Mouse (Mus musculus): ENCODE data around the gene 1700023F06Rik. TPM values are rescaled to one million over a fixed set of nuclear protein-coding genes. Genes with fewer than 3 reads are reported as not detected.
A peak's percentile ranks its signal among the peaks of the same experiment; 100 is the strongest.

1700023F06Rik gene
- total and polyA plus RNA-seq, 3 experiments, result not detected

DNA sequence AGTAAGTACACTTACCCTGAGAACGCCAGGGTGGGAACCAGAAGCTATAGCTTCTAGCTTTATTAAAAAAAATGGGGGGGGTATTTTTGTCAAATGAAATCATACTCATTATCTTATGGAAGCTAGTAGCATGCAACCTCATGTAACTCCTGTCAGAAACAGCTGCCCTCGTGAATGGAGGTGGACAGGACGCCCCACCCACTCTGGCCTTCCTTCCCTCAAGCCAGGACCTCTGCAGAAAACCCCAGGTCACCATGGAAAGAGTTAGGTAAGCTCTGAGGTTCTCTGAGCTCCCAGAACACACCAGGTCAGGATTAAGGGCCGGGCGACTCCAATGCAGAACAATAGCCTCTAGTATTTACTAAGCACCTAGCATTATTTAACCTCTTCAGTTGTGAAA, 40.5 kb upstream of the 1700023F06Rik start:
- Histone ChIP-seq H3K4me1 (ENCODE audit: insufficient read depth, low read depth, low read length) (peaks cover 80% of the 10 kb centered on the region), H3K36me3 (replicated peaks) (peaks cover 36% of the 10 kb centered on the region), H3K27me3 (ENCODE audit: insufficient read depth, low read length) (no peaks in the 10 kb centered on the region; the same call in 1 of the 2 replicates), H3K4me3 (ENCODE audit: low read depth, low read length) (no peak overlapping the region), H3K9me3 (replicated peaks) (no peaks in the 10 kb centered on the region)
- TF ChIP-seq CTCF (IDR thresholded peaks at IDR 0.05; ENCODE audit: low read depth, low read length), result no peak
- TF ChIP-seq GATA2 (IDR thresholded peaks at IDR 0.05; ENCODE audit: borderline replicate concordance, low read depth, low read length), result no peak
- no peak for TF ChIP-seq GATA1 (IDR thresholded peaks at IDR 0.05; ENCODE audit: borderline replicate concordance, low read length)
- no peak for TF ChIP-seq TAL1 (conservative IDR thresholded peaks at IDR 0.05; ENCODE audit: low read depth, low read length)
- TF ChIP-seq POLR2AphosphoS5 (IDR thresholded peaks at IDR 0.05; ENCODE audit: insufficient replicate concordance, low read depth, low read length), result no peak
- no peak for ATAC-seq (ENCODE audit: extremely low read depth, insufficient number of reproducible peaks, low FRiP score, poor library complexity, severe bottlenecking)
- no peak for DNase-seq (ENCODE audit: low spot score)

- Histone ChIP-seq H3K27me3 (ENCODE audit: insufficient read depth, low read length) (no peaks in the 10 kb centered on the region; the same call in 1 of the 2 replicates), H3K4me1 (ENCODE audit: insufficient read depth, low read depth, low read length) (peaks cover 71% of the 10 kb centered on the region), H3K36me3 (replicated peaks) (peaks cover 40% of the 10 kb centered on the region), H3K4me3 (ENCODE audit: low read depth, low read length) (no peak overlapping the region), H3K9me3 (replicated peaks) (no peaks in the 10 kb centered on the region)
- DNase-seq (ENCODE audit: low spot score), result no peak
- TF ChIP-seq GATA2 (IDR thresholded peaks at IDR 0.05; ENCODE audit: borderline replicate concordance, low read depth, low read length), result no peak
- no peak for TF ChIP-seq POLR2AphosphoS5 (IDR thresholded peaks at IDR 0.05; ENCODE audit: insufficient replicate concordance, low read depth, low read length)
- TF ChIP-seq GATA1 (IDR thresholded peaks at IDR 0.05; ENCODE audit: borderline replicate concordance, low read length), result no peak
- no peak for TF ChIP-seq CTCF (IDR thresholded peaks at IDR 0.05; ENCODE audit: low read depth, low read length)
- TF ChIP-seq TAL1 (conservative IDR thresholded peaks at IDR 0.05; ENCODE audit: low read depth, low read length), result no peak
- ATAC-seq (ENCODE audit: extremely low read depth, insufficient number of reproducible peaks, low FRiP score, poor library complexity, severe bottlenecking), result no peak; the same call in 1 of the 2 replicates
Measured at GRCm38 (mm10) chr11:103247504-103248177, 39.3 kb upstream of the 1700023F06Rik start.

DNA sequence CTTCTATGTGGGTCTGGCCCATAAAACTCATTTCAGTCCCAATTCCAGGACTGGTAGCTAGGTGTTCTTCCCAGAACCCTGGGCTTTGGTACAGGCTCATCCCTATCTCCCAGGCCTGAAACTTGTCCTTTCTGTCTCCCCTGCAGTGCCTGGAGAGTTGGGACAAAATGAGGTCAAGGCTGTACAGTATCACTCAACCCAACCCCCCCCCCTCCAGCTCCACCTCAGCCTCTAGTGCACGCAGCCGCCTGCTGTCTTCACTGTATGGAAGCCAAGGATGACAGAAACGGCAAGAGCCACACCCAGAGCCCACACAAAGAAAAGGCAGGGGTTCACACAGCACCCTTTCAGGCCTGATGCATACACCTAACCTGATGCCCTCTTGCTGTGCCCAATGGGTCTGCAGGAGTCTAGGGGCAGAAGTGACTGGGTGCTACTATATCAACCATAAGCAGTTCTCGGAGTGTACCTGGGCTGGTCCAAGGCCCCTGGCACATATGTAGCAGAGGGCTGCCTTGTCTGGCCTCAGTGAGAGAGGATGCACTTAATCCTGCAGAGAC, 38.5 kb upstream of the 1700023F06Rik start:
- no peak for TF ChIP-seq POLR2AphosphoS5 (IDR thresholded peaks at IDR 0.05; ENCODE audit: insufficient replicate concordance, low read depth, low read length)
- TF ChIP-seq GATA2 (IDR thresholded peaks at IDR 0.05; ENCODE audit: borderline replicate concordance, low read depth, low read length), result no peak
- TF ChIP-seq GATA1 (IDR thresholded peaks at IDR 0.05; ENCODE audit: borderline replicate concordance, low read length), result no peak
- no peak for TF ChIP-seq TAL1 (conservative IDR thresholded peaks at IDR 0.05; ENCODE audit: low read depth, low read length)
- Histone ChIP-seq H3K4me3 (ENCODE audit: low read depth, low read length) (peak overlapping the region; percentile 65; the same call in 1 of the 2 replicates), H3K36me3 (replicated peaks) (peaks cover 42% of the 10 kb centered on the region), H3K9me3 (replicated peaks) (no peaks in the 10 kb centered on the region), H3K4me1 (ENCODE audit: insufficient read depth, low read depth, low read length) (peaks cover 65% of the 10 kb centered on the region), H3K27me3 (ENCODE audit: insufficient read depth, low read length) (no peaks in the 10 kb centered on the region; the same call in 1 of the 2 replicates)
- ATAC-seq (ENCODE audit: extremely low read depth, insufficient number of reproducible peaks, low FRiP score, poor library complexity, severe bottlenecking), result no peak
- DNase-seq (ENCODE audit: low spot score), result no peak

GRCm38 (mm10) chr11:103246081-103246730, 37.8 kb upstream of the 1700023F06Rik start:
- ATAC-seq (ENCODE audit: extremely low read depth, insufficient number of reproducible peaks, low FRiP score, poor library complexity, severe bottlenecking) (peak; percentile 52), DNase-seq (ENCODE audit: low spot score) (peak; percentile 37)
- TF ChIP-seq CTCF (IDR thresholded peaks at IDR 0.05; ENCODE audit: low read depth, low read length) (no peak), TAL1 (conservative IDR thresholded peaks at IDR 0.05; ENCODE audit: low read depth, low read length) (peak; percentile 43), POLR2AphosphoS5 (IDR thresholded peaks at IDR 0.05; ENCODE audit: insufficient replicate concordance, low read depth, low read length) (no peak), GATA2 (IDR thresholded peaks at IDR 0.05; ENCODE audit: borderline replicate concordance, low read depth, low read length) (no peak), GATA1 (IDR thresholded peaks at IDR 0.05; ENCODE audit: borderline replicate concordance, low read length) (no peak)
- Histone ChIP-seq H3K4me1 (ENCODE audit: insufficient read depth, low read depth, low read length) (peaks cover 66% of the 10 kb centered on the region), H3K36me3 (replicated peaks) (peaks cover 47% of the 10 kb centered on the region), H3K27me3 (ENCODE audit: insufficient read depth, low read length) (no peaks in the 10 kb centered on the region; the same call in 1 of the 2 replicates), H3K9me3 (replicated peaks) (no peaks in the 10 kb centered on the region), H3K4me3 (ENCODE audit: low read depth, low read length) (peak overlapping the region; percentile 65; the same call in 1 of the 2 replicates)

DNA sequence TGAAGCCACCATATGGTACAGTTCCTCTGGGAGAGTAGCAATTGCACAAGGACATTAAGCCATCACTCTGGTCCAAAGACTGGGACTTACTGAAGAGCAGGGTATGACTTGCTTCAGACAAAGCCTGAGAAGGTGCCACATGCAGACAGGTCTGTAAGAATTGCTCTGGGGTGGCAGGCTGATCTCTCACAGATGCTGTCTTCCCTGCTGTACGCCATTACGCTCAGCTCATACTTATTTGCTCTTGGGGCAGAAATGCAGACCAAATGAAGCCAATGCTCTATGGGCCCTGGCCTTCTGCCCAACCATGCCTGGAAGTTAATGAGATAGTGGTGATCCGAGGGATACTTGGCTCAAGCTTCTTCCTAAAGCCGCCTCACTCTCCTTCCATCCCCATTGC, 36.5 kb upstream of the 1700023F06Rik start:
- DNase-seq (ENCODE audit: low spot score) (no peak), ATAC-seq (ENCODE audit: extremely low read depth, insufficient number of reproducible peaks, low FRiP score, poor library complexity, severe bottlenecking) (no peak)
- H3K4me3 ChIP-seq (ENCODE audit: low read depth, low read length), result no peak overlapping the region
- TF ChIP-seq CTCF (IDR thresholded peaks at IDR 0.05; ENCODE audit: low read depth, low read length) (no peak), TAL1 (conservative IDR thresholded peaks at IDR 0.05; ENCODE audit: low read depth, low read length) (no peak)
- H3K36me3 ChIP-seq (replicated peaks), result peaks cover 59% of the 10 kb centered on the region
- no peaks in the 10 kb centered on the region; the same call in 1 of the 2 replicates for H3K27me3 ChIP-seq (ENCODE audit: insufficient read depth, low read length)
- H3K9me3 ChIP-seq (replicated peaks), result no peaks in the 10 kb centered on the region
- H3K4me1 ChIP-seq (ENCODE audit: insufficient read depth, low read depth, low read length), result peaks cover 60% of the 10 kb centered on the region

DNA sequence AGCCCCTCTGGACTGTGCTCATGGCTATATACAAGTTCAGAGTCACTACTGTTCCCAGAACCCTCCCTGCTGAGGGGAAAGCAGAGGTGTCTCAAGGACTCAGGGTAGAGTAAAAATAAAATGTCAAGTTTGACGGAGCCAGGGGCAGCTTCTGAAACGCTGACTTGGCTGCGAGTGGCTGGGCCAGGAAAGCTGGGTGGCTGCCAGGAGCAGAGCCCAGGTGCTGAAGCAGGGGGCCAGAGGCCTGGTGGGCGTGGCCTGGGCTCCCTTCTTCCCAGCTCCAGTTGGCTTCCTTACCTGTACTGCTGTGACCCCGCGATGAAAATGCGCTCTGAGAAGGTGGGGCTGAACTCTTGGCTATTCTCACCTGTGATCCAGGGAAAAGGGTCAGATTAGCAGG, 32.4 kb upstream of the 1700023F06Rik start:
- no peak for DNase-seq (ENCODE audit: low spot score)
- no peaks in the 10 kb centered on the region for H3K27me3 ChIP-seq (ENCODE audit: insufficient read depth, low read length)
- no peak for ATAC-seq (ENCODE audit: extremely low read depth, insufficient number of reproducible peaks, low FRiP score, poor library complexity, severe bottlenecking)
- no peaks in the 10 kb centered on the region for H3K9me3 ChIP-seq (replicated peaks)
- no peak overlapping the region for H3K4me3 ChIP-seq (ENCODE audit: low read depth, low read length)
- no peak for TF ChIP-seq GATA2 (IDR thresholded peaks at IDR 0.05; ENCODE audit: borderline replicate concordance, low read depth, low read length)
- TF ChIP-seq TAL1 (conservative IDR thresholded peaks at IDR 0.05; ENCODE audit: low read depth, low read length), result no peak
- no peak for TF ChIP-seq GATA1 (IDR thresholded peaks at IDR 0.05; ENCODE audit: borderline replicate concordance, low read length)
- TF ChIP-seq POLR2AphosphoS5 (IDR thresholded peaks at IDR 0.05; ENCODE audit: insufficient replicate concordance, low read depth, low read length), result no peak
- TF ChIP-seq CTCF (IDR thresholded peaks at IDR 0.05; ENCODE audit: low read depth, low read length), result no peak
- peaks cover 86% of the 10 kb centered on the region for H3K36me3 ChIP-seq (replicated peaks)
- peaks cover 25% of the 10 kb centered on the region for H3K4me1 ChIP-seq (ENCODE audit: insufficient read depth, low read depth, low read length)
